Mouse (Mus musculus) cerebral cortex, adult 2 months (tissue): ENCODE data around the gene Setd3.

ENCODE experiments used
- WGBS: fragments of 180-500 bp; shearing (Covaris S2); methylation state at CpG from one replicate; pipeline ENCODE4 v1.1.7; 2018; 5-methylcytosine and 5-hydroxymethylcytosine counted together

The Setd3 gene

GRCm38 (mm10) chr12:108070685-108071662, 108.1 kb downstream of the Setd3 start:
- WGBS = 73% methylated on average over 21 of the region's 21 CpGs

DNA sequence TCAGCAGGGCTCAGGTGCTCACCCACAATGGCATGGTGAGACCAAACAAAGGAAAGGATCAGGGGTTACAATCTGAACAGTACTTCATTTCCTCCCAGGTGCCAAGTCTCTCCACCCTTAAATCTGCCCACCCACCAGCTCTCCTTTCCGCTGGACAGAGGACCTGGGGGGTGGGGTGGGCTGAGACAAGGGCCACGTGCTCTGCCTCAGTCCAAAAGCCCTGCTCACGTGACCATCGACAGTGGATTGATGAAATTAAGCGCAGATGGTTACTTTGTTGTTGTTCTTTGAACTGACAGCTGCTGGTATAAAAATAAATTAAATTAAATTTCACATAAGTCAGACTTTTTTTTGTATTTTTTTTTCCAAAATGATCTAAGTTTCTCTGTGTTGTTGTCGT, 109.6 kb downstream of the Setd3 start:
- WGBS = 58% methylated on average over 6 of the region's 6 CpGs

- 54% methylated on average over 13 of the region's 13 CpGs for WGBS
These were observed 111.2 kb downstream of the Setd3 start for GRCm38 (mm10) chr12:108067811-108068375.

- 87% methylated on average over 3 of the region's 3 CpGs for whole genome bisulfite sequencing
These were observed 111.9 kb downstream of the Setd3 start for GRCm38 (mm10) chr12:108067231-108067630.

GRCm38 (mm10) chr12:108064396-108064998, 114.6 kb downstream of the Setd3 start:
- 71% methylated on average over 9 of the region's 9 CpGs for WGBS

- WGBS = 37% methylated on average over 6 of the region's 6 CpGs
These were observed 115.1 kb downstream of the Setd3 start for GRCm38 (mm10) chr12:108063986-108064385.

DNA sequence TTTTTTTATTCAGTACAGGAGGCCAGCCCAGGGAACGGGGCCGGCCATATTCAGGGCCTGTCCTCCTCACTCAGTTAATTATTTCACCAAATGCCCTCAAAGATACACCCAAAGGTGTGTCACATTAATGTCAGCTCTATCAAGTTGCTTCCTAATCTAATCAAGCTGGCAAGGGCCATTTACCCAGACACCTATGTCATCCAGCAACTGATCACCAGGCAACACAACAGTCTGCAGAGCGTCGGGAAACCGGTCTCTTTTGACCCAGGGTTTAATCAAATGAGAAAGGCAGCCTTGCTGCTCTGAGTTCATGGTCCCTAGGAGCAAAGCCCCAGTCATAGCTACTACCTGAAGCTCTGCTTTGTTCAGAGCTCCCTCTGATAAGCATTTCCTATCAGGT, 117.0 kb downstream of the Setd3 start:
- 84% methylated on average over 5 of the region's 5 CpGs for WGBS

DNA sequence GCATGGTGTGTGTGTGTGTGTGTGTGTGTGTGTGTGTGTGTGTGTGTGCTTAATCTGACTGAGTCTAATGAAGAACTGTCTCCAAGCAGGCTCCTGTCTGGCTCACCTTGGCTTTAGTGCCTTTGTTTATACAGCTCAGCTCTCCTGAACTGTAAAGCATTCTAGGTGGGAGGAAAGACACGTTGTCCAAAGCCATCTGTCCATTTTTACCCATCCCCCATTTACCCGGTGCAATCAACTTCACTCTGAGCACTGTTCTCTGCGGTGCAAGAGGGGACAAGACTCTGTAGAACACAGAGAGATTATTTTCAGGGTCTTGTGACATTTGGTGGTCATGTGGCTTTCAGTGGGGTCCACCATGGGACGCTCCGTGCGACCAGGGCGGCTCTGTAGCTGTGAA, 117.5 kb downstream of the Setd3 start:
- 75% methylated on average over 7 of the region's 7 CpGs for WGBS
